11 mouse cellular contexts compared by ENCODE assay signal in the genomic region with DNA sequence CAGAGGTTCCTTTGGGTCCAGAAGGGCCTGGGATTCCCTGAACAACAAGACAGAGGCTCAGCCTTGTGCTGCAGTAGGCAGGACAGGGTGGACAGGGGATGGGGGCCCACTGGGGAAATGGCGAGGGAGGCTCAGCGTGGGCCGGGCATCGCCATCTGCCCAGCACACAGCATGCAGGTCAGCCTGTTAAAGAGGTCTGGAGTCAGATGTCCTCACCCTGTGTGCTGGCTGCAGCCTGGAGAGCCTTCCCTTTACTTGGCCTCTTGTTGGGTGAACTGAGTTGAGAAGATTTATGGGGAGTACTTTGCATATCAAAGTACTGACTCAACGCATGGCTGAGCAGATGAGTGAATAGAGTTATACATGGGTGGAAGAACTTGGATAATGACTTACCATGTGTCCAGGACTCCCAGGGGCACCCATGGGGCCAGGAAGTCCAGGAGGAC. TPM values are rescaled to one million over a fixed set of nuclear protein-coding genes. Genes with fewer than 3 reads are reported as not detected.
DNase-seq lines count a peak whose midpoint lies in the region; ATAC-seq lines count a peak whose summit lies in the region.
"Had no signal": no experiment of that assay in that cellular context is flagged by ENCODE, and none has a peak within 500 bp of the region (broad histone marks: within the 10 kb centered on the region; RNA-seq: fewer than 3 reads in every experiment).

No protein-coding gene starts in this region.

- H3K9me3 ChIP-seq in midbrain, embryonic 11.5 days (ENCODE audit: control insufficient read depth, low read length) = no peaks in the 10 kb centered on the region
- H3K9me3 ChIP-seq in midbrain, embryonic 15.5 days = no peaks in the 10 kb centered on the region
- no peaks in the 10 kb centered on the region; the same call in 1 of the 2 replicates for H3K9me3 ChIP-seq in hindbrain, embryonic 14.5 days (ENCODE audit: control insufficient read depth, low read length)
- H3K9me3 ChIP-seq in stomach, embryonic 14.5 days (ENCODE audit: control insufficient read depth, low read depth, low read length) = no peaks in the 10 kb centered on the region
- H3K9me3 ChIP-seq: G1E had no signal

- intact Hi-C loops in heart, postnatal 14 days (cut with DNase I) = no loop called here

- H3K9ac ChIP-seq in midbrain, embryonic 11.5 days (ENCODE audit: low read length) = no peak overlapping the region
- H3K9ac ChIP-seq in midbrain, embryonic 15.5 days = no peak overlapping the region
- no peak overlapping the region for H3K9ac ChIP-seq in hindbrain, embryonic 14.5 days
- no peak overlapping the region for H3K9ac ChIP-seq in stomach, embryonic 14.5 days (replicated peaks; ENCODE audit: low read depth, low read length)

- DNase-seq in midbrain, embryonic 11.5 days (ENCODE audit: low spot score, missing footprints) = peak; percentile 88
- peak; percentile 62 for DNase-seq in embryo, embryonic 9.5 days (ENCODE audit: extremely low spot score)
- DNase-seq in hindbrain, embryonic 14.5 days (ENCODE audit: low spot score) = peak; percentile 30
- DNase-seq in right cerebral cortex, postnatal 36 days (ENCODE audit: low spot score in 2 of 2) = no peak
- DNase-seq in heart, postnatal 14 days = no peak
- DNase-seq in ovary, postnatal 36 days (ENCODE audit: low spot score) = no peak
- DNase-seq: heart, adult 11 months; lung, adult 2 months had no signal

- H3K4me3 ChIP-seq in midbrain, embryonic 11.5 days (ENCODE audit: low read depth, low read length) = no peak overlapping the region
- no peak overlapping the region for H3K4me3 ChIP-seq in midbrain, embryonic 15.5 days
- H3K4me3 ChIP-seq in hindbrain, embryonic 14.5 days (replicated peaks; ENCODE audit: low read length) = no peak overlapping the region
- H3K4me3 ChIP-seq in stomach, embryonic 14.5 days (ENCODE audit: low read depth, low read length) = no peak overlapping the region

- peaks cover 18% of the 10 kb centered on the region for H3K4me1 ChIP-seq in midbrain, embryonic 11.5 days (ENCODE audit: control insufficient read depth, insufficient read depth, low read length)
- peaks cover 5% of the 10 kb centered on the region; the same call in 1 of the 2 replicates for H3K4me1 ChIP-seq in midbrain, embryonic 15.5 days
- peaks cover 11% of the 10 kb centered on the region for H3K4me1 ChIP-seq in hindbrain, embryonic 14.5 days (replicated peaks; ENCODE audit: control insufficient read depth, insufficient read depth, low read length)
- no peaks in the 10 kb centered on the region for H3K4me1 ChIP-seq in stomach, embryonic 14.5 days (ENCODE audit: control insufficient read depth, insufficient read depth, low read length)

- WGBS in midbrain, embryonic 11.5 days = 11% methylated on average over 5 of the region's 5 CpGs
- WGBS in midbrain, embryonic 15.5 days = 9% methylated on average over 5 of the region's 5 CpGs
- WGBS in hindbrain, embryonic 14.5 days = 9% methylated on average over 5 of the region's 5 CpGs
- 53% methylated on average over 5 of the region's 5 CpGs for WGBS in stomach, embryonic 14.5 days

- peak overlapping the region; percentile 42; the same call in 1 of the 2 replicates for H3K27ac ChIP-seq in midbrain, embryonic 11.5 days (ENCODE audit: low read depth, low read length)
- no peak overlapping the region for H3K27ac ChIP-seq in midbrain, embryonic 15.5 days
- no peak overlapping the region for H3K27ac ChIP-seq in hindbrain, embryonic 14.5 days
- H3K27ac ChIP-seq in stomach, embryonic 14.5 days (ENCODE audit: low read length) = no peak overlapping the region

- H3K36me3 ChIP-seq in midbrain, embryonic 11.5 days (ENCODE audit: control insufficient read depth, insufficient read depth, low read length) = no peaks in the 10 kb centered on the region
- no peaks in the 10 kb centered on the region for H3K36me3 ChIP-seq in midbrain, embryonic 15.5 days (replicated peaks)
- no peaks in the 10 kb centered on the region for H3K36me3 ChIP-seq in hindbrain, embryonic 14.5 days (replicated peaks; ENCODE audit: control insufficient read depth, insufficient read depth)
- no peaks in the 10 kb centered on the region for H3K36me3 ChIP-seq in stomach, embryonic 14.5 days (ENCODE audit: control insufficient read depth, insufficient read depth, low read length)
- H3K36me3 ChIP-seq: G1E had no signal

- no peaks in the 10 kb centered on the region for H3K27me3 ChIP-seq in midbrain, embryonic 11.5 days (ENCODE audit: control insufficient read depth, insufficient read depth, low read length)
- no peaks in the 10 kb centered on the region for H3K27me3 ChIP-seq in midbrain, embryonic 15.5 days (replicated peaks)
- no peaks in the 10 kb centered on the region for H3K27me3 ChIP-seq in hindbrain, embryonic 14.5 days (ENCODE audit: control insufficient read depth, insufficient read depth, low read length)
- H3K27me3 ChIP-seq in stomach, embryonic 14.5 days (ENCODE audit: control insufficient read depth, insufficient read depth, low read length) = no peaks in the 10 kb centered on the region

- peak overlapping the region; percentile 8; the same call in 1 of the 2 replicates for H3K4me2 ChIP-seq in midbrain, embryonic 11.5 days
- H3K4me2 ChIP-seq in midbrain, embryonic 15.5 days = no peak overlapping the region
- no peak overlapping the region for H3K4me2 ChIP-seq in hindbrain, embryonic 14.5 days (replicated peaks)
- H3K4me2 ChIP-seq in stomach, embryonic 14.5 days (replicated peaks; ENCODE audit: low read depth, low read length) = no peak overlapping the region

- ATAC-seq in midbrain, embryonic 11.5 days (ENCODE audit: low FRiP score) = peak; percentile 82
- no peak for ATAC-seq in midbrain, embryonic 15.5 days (replicated peaks)
- peak; percentile 58; the same call in 1 of the 2 replicates for ATAC-seq in hindbrain, embryonic 14.5 days (ENCODE audit: low FRiP score)
- peak; percentile 42; the same call in 1 of the 2 replicates for ATAC-seq in stomach, embryonic 14.5 days (ENCODE audit: insufficient number of reproducible peaks, insufficient read depth, low FRiP score, low read depth)

RNA-seq across cellular contexts. Expression of a gene that starts 23.0 kb away (rescaled TPM):
- 12.3 and 13.7 TPM in 2 replicates for polyA plus RNA-seq in midbrain, embryonic 11.5 days (2014; fragmentation: Nextera tagmentation; extraction: Ambion mirVana)
- 9.3 and 10.3 TPM in 2 replicates for polyA plus RNA-seq in midbrain, embryonic 15.5 days (2015; fragmentation: Nextera tagmentation; extraction: Ambion mirVana)
- polyA plus RNA-seq in hindbrain, embryonic 14.5 days (2014; fragmentation: Nextera tagmentation; extraction: Ambion mirVana) = 14.7 and 17.8 TPM in 2 replicates
- 45.9 and 56.9 TPM in 2 replicates for polyA plus RNA-seq in stomach, embryonic 14.5 days (2014; fragmentation: Nextera tagmentation; extraction: Ambion mirVana)
- 1 to 10 TPM; 4.1 to 4.6 TPM for total RNA-seq in heart, postnatal 14 days (2021)
- polyA plus RNA-seq: G1E had no signal

RNA-seq across cellular contexts. Expression of a gene that starts 30.0 kb away (rescaled TPM):
- 419 and 422 TPM in 2 replicates for polyA plus RNA-seq in midbrain, embryonic 11.5 days (2014; fragmentation: Nextera tagmentation; extraction: Ambion mirVana)
- polyA plus RNA-seq in midbrain, embryonic 15.5 days (2015; fragmentation: Nextera tagmentation; extraction: Ambion mirVana) = 635 and 653 TPM in 2 replicates
- polyA plus RNA-seq in hindbrain, embryonic 14.5 days (2014; fragmentation: Nextera tagmentation; extraction: Ambion mirVana) = 267 and 288 TPM in 2 replicates
- polyA plus RNA-seq in stomach, embryonic 14.5 days (2014; fragmentation: Nextera tagmentation; extraction: Ambion mirVana) = 467 and 495 TPM in 2 replicates
- total RNA-seq in heart, postnatal 14 days (2021) = 100 to 1,000 TPM; 119 to 131 TPM

RNA-seq across cellular contexts. Expression of a gene that starts 30.3 kb away (rescaled TPM):
- polyA plus RNA-seq in midbrain, embryonic 11.5 days (2014; fragmentation: Nextera tagmentation; extraction: Ambion mirVana) = 20.4 and 21.3 TPM in 2 replicates
- polyA plus RNA-seq in midbrain, embryonic 15.5 days (2015; fragmentation: Nextera tagmentation; extraction: Ambion mirVana) = 49.5 and 55.4 TPM in 2 replicates
- 39.7 and 44.5 TPM in 2 replicates for polyA plus RNA-seq in hindbrain, embryonic 14.5 days (2014; fragmentation: Nextera tagmentation; extraction: Ambion mirVana)
- polyA plus RNA-seq in stomach, embryonic 14.5 days (2014; fragmentation: Nextera tagmentation; extraction: Ambion mirVana) = 29.7 and 31.2 TPM in 2 replicates
- total RNA-seq in heart, postnatal 14 days (2021) = 10 to 100 TPM; 18.7 to 20.5 TPM

Comparison
In these comparisons a context has a peak if more than half of its experiments do, and no peak if none do; other contexts are left out.
1. DNase-seq: peak in midbrain, embryonic 11.5 days (single experiment), embryo, embryonic 9.5 days (single experiment) and hindbrain, embryonic 14.5 days (single experiment); none in right cerebral cortex, postnatal 36 days (0 of 2), heart, postnatal 14 days (0 of 2) and ovary, postnatal 36 days (single experiment).